Comparison of ENCODE assay signal across 9 mouse cellular contexts in the genomic region with DNA sequence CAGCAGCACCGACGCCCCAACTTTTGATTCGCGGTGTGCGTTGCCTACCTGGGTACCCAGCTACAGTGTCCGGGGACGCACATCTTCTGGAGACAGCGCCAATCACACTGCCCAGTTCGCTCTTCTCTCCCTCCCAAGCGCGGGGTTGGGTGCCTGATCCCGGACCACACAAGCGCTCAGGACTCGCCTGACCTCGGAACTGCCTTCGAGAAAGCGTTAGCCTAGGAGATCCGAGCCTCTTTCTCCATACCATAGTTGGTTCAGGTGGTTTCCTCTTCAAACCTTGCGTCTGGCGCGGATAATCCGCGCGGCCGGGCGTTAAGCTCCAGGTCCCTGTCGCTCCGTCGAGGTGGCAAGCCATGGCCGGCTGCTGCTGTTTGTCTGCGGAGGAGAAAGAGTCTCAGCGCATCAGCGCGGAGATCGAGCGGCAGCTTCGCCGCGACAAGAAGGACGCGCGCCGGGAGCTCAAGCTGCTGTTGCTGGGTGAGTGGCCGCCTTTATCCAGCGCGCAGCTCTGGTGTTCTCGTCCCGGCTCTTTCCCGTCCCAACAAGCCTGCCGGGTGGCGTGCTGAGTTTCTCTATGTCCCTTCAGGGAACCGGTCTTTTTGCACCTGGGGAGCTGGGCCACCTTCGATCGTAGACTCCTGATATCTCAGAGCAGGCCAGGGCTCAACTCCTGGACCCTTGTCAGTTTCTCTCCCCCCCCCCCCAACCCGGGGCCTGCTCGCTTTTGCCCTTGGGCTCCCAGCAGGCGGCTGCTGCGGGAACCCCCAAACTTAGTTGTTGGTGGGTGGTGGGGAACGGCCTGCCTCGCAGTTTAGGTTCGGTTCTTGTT. TPM values are rescaled to one million over a fixed set of nuclear protein-coding genes. Genes with fewer than 3 reads are reported as not detected.
DNase-seq lines count a peak whose midpoint lies in the region; ATAC-seq and TF ChIP-seq lines count a peak whose summit lies in the region.
"Had no signal": no experiment of that assay in that cellular context is flagged by ENCODE, and none has a peak within 500 bp of the region (broad histone marks: within the 10 kb centered on the region; RNA-seq: fewer than 3 reads in every experiment).

No protein-coding gene starts in this region.

- peaks cover 49% of the 10 kb centered on the region for H3K27me3 ChIP-seq in forebrain, embryonic 13.5 days
- H3K27me3 ChIP-seq in liver, postnatal 0 days (ENCODE audit: insufficient read depth, low read length): peaks cover 14% of the 10 kb centered on the region; the same call in 1 of the 2 replicates
- peaks cover 23% of the 10 kb centered on the region for H3K27me3 ChIP-seq in neural tube, embryonic 14.5 days (ENCODE audit: control insufficient read depth, insufficient read depth, low read length)
- H3K27me3 ChIP-seq: Patski had no signal

- peak; percentile 42 for ATAC-seq in forebrain, embryonic 13.5 days
- peak; percentile 10 for ATAC-seq in inflammation-experienced regulatory T-cells, adult 6 months
- peak; percentile 27 for ATAC-seq in liver, postnatal 0 days
- peak; percentile 39 for ATAC-seq in neural tube, embryonic 14.5 days (ENCODE audit: low read depth)
- ATAC-seq: Patski had no signal

- H3K27ac ChIP-seq in forebrain, embryonic 13.5 days: no peak overlapping the region
- no peak overlapping the region for H3K27ac ChIP-seq in liver, postnatal 0 days (ENCODE audit: low read depth)
- H3K27ac ChIP-seq in neural tube, embryonic 14.5 days (ENCODE audit: low read depth, low read length): no peak overlapping the region

- no peaks in the 10 kb centered on the region for H3K36me3 ChIP-seq in forebrain, embryonic 13.5 days (ENCODE audit: poor library complexity, severe bottlenecking)
- no peaks in the 10 kb centered on the region for H3K36me3 ChIP-seq in liver, postnatal 0 days (replicated peaks; ENCODE audit: insufficient read depth, low read length)
- no peaks in the 10 kb centered on the region for H3K36me3 ChIP-seq in neural tube, embryonic 14.5 days (ENCODE audit: control insufficient read depth, insufficient read depth, low read length)

- 2% methylated on average over 61 of the region's 61 CpGs for WGBS in forebrain, embryonic 13.5 days
- WGBS in liver, postnatal 0 days (ENCODE audit: insufficient replicate concordance): 4% methylated on average over 61 of the region's 61 CpGs
- WGBS in neural tube, embryonic 14.5 days: 2% methylated on average over 61 of the region's 61 CpGs

- H3K9ac ChIP-seq in forebrain, embryonic 13.5 days: peak overlapping the region; percentile 53
- peak overlapping the region; percentile 14 for H3K9ac ChIP-seq in liver, postnatal 0 days (replicated peaks)
- 0 out of 2 replicates have a peak overlapping the region, but pooled peaks have one; percentile 8 for H3K9ac ChIP-seq in neural tube, embryonic 14.5 days (replicated peaks; ENCODE audit: low read depth, low read length)

- peak; percentile 39 for DNase-seq in kidney, adult 18-20 months
- no peak for DNase-seq in kidney, adult 11 months
- DNase-seq in adrenal gland, postnatal 14 days: peak; percentile 56
- DNase-seq in liver, postnatal 0 days: peak; percentile 28
- no peak for DNase-seq in yolk sac, embryonic 10.5 days (ENCODE audit: low spot score)

- H3K4me1 ChIP-seq in forebrain, embryonic 13.5 days: peaks cover 37% of the 10 kb centered on the region
- peaks cover 19% of the 10 kb centered on the region for H3K4me1 ChIP-seq in liver, postnatal 0 days (ENCODE audit: insufficient read depth)
- peaks cover 12% of the 10 kb centered on the region; the same call in 1 of the 2 replicates for H3K4me1 ChIP-seq in neural tube, embryonic 14.5 days (ENCODE audit: control insufficient read depth, insufficient read depth, low read length)

- H3K9me3 ChIP-seq in forebrain, embryonic 13.5 days (replicated peaks): no peaks in the 10 kb centered on the region
- no peaks in the 10 kb centered on the region for H3K9me3 ChIP-seq in liver, postnatal 0 days (ENCODE audit: low read length)
- no peaks in the 10 kb centered on the region for H3K9me3 ChIP-seq in neural tube, embryonic 14.5 days (ENCODE audit: control insufficient read depth, low read length)

- peak overlapping the region; percentile 42 for H3K4me3 ChIP-seq in forebrain, embryonic 13.5 days
- H3K4me3 ChIP-seq in liver, postnatal 0 days (ENCODE audit: low read depth, low read length): peak overlapping the region; percentile 55
- peak overlapping the region; percentile 32 for H3K4me3 ChIP-seq in neural tube, embryonic 14.5 days (ENCODE audit: low read depth, low read length)

- TF ChIP-seq EP300 in liver, postnatal 0 days (IDR thresholded peaks at IDR 0.05; ENCODE audit: low read depth): no peak

- H3K4me2 ChIP-seq in forebrain, embryonic 13.5 days: peak overlapping the region; percentile 74
- peak overlapping the region; percentile 93 for H3K4me2 ChIP-seq in liver, postnatal 0 days (ENCODE audit: low read depth, low read length)
- H3K4me2 ChIP-seq in neural tube, embryonic 14.5 days (ENCODE audit: low read depth, low read length): peak overlapping the region; percentile 64

- TF ChIP-seq CTCF in liver, postnatal 0 days (IDR thresholded peaks at IDR 0.05; ENCODE audit: low read depth): no peak

RNA-seq across cellular contexts. Expression of a gene that starts 1.0 kb away (rescaled TPM):
- total RNA-seq in adrenal gland, postnatal 14 days (2021): 49.5 and 50.5 TPM in 2 replicates
- 1.4 and 1.7 TPM in 2 replicates for polyA plus RNA-seq in forebrain, embryonic 13.5 days (2015; fragmentation: Nextera tagmentation; extraction: Ambion mirVana)
- polyA plus RNA-seq in inflammation-experienced regulatory T-cells, adult 6 months (2017; shearing (Covaris generic)): 1 to 10 TPM in 2 of 3 experiments, under 1 TPM in 1; 0.43 to 8.0 (median 3.8) TPM
- 0.57 and 0.79 TPM in 2 replicates for polyA plus RNA-seq in liver, postnatal 0 days (2015; fragmentation: Nextera tagmentation; extraction: Ambion mirVana)
- polyA plus RNA-seq in neural tube, embryonic 14.5 days (2014; fragmentation: Nextera tagmentation; extraction: Ambion mirVana): 0.66 and 0.93 TPM in 2 replicates

Comparison
In these comparisons a context has a peak if more than half of its experiments do, and no peak if none do; other contexts are left out.
1. DNase-seq: peak in kidney, adult 18-20 months (single experiment), adrenal gland, postnatal 14 days (single experiment) and liver, postnatal 0 days (single experiment); none in kidney, adult 11 months (single experiment) and yolk sac, embryonic 10.5 days (single experiment).
2. Peak in every context shown above with its lines, with median percentiles within 50 percentile points of each other: ATAC-seq, H3K4me2 ChIP-seq, H3K4me3 ChIP-seq and H3K9ac ChIP-seq.